Mouse (Mus musculus) heart, postnatal 0 days (tissue): Measurements from ENCODE around the gene Gm16253.

Source experiments
- CTCF ChIP-seq: IDR thresholded peaks from 2 replicates; pipeline ENCODE4 v1.5.1; 2016; ENCODE audit warnings: antibody characterized with exemption, control low read depth, low read depth
- EP300 ChIP-seq: IDR thresholded peaks from 2 replicates; pipeline ENCODE4 v1.6.1; 2016; ENCODE audit warnings: antibody characterized with exemption, low read depth

GRCm38 (mm10) chr3:96601941-96602703 is 25.3 kb downstream of the Gm16253 start:
- TF ChIP-seq CTCF (no peak), EP300 (no peak)
